Mouse (Mus musculus): ENCODE results near the gene Nfkbil1. TPM values are rescaled to one million over a fixed set of nuclear protein-coding genes. Genes with fewer than 3 reads are reported as not detected.

Nfkbil1 gene
- polyA plus RNA-seq, 1 experiment from 2014 or later = 3.8 TPM

DNA sequence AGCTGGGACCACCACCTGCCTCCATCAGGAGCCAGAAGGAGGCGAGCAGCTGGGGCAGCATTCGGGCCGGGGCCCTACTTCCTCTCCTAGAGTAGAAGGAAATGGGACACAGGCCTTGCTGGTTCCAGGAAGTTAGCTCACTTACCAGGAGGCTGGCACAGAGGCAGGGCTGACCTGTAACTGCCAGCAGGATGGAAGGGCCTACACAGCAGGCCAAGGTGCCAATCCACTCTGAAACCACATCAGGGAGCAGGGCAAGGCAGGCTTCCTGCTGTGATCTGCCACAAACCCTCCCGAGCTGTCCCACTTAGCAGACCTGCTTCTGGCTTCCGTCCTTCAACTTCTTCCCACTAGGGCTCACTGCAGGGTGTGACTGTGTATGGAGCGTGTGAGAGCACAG, 13.3 kb downstream of the Nfkbil1 start:
- H3K27ac ChIP-seq (replicated peaks; ENCODE audit: low read depth, low read length) = no peak overlapping the region
- no peaks in the 10 kb centered on the region for H3K9me3 ChIP-seq (ENCODE audit: control insufficient read depth, low read length)
- WGBS = 86% methylated on average over 6 of the region's 6 CpGs
- no peaks in the 10 kb centered on the region for H3K4me1 ChIP-seq (ENCODE audit: control insufficient read depth, insufficient read depth, low read length)
- no peak overlapping the region for H3K4me2 ChIP-seq (ENCODE audit: low read length)
- H3K36me3 ChIP-seq (ENCODE audit: control insufficient read depth, insufficient read depth, low read length) = peaks cover 40% of the 10 kb centered on the region
- no peak overlapping the region for H3K4me3 ChIP-seq (replicated peaks; ENCODE audit: low read depth, low read length)
- ATAC-seq (ENCODE audit: low FRiP score, low TSS enrichment) (no peak), DNase-seq (no peak)
- no peak overlapping the region for H3K9ac ChIP-seq (replicated peaks; ENCODE audit: low read length)
- no peaks in the 10 kb centered on the region for H3K27me3 ChIP-seq (ENCODE audit: control insufficient read depth, insufficient read depth, low read length)

DNA sequence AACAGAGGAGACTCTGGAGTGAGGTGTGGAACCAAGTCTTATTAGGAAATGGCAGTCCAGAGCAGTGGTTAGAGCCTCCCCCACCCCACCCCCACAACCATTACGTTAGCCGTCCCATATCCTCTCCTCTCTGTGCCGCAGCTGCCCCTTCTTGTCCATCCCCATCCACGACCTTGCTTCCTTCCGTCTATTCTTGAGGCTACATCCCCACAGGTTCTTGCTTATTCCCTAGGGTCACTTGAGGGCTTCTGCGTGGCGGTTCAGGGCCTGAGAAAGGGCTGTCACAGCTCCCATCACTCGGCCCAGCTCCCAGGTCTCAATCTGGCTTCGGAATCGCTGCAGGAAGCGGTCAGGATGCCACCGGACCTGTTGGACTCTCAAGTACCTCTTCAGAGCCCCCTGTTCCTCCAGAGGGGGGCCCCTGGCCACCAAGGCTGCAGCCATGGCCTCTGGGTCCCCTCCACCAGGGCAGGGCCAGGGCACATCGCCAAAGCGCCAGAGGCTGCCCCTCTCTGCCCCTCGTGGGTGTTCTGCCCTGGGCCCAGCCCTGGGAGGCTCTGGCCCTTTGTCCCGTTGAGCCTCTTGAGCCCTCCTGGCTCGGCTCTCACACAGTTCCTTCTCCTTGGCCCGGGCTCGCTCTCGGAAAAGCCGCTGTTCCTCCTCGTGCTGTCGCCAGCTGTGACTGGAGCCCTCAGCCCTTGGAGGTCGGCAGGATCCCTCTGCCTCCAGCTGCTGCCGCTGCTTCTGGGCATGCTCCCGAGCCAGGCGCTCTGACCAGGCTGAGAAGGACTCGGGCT, 15.2 kb downstream of the Nfkbil1 start, which contains the start of gene Gm16181:
Gene Gm16181 (plus strand): TSS at position 679 of the 797 bp plus-strand sequence.
- no peak for ATAC-seq (ENCODE audit: low FRiP score, low TSS enrichment)
- no peak for DNase-seq
- H3K4me2 ChIP-seq (ENCODE audit: low read length) = no peak within 1 kb of the TSS
- H3K9me3 ChIP-seq (ENCODE audit: control insufficient read depth, low read length) = no peaks in the 10 kb centered on the region
- no peak within 1 kb of the TSS for H3K4me3 ChIP-seq (replicated peaks; ENCODE audit: low read depth, low read length)
- no peaks in the 10 kb centered on the region for H3K4me1 ChIP-seq (ENCODE audit: control insufficient read depth, insufficient read depth, low read length)
- H3K27ac ChIP-seq (replicated peaks; ENCODE audit: low read depth, low read length) = no peak within 1 kb of the TSS
- 82% methylated on average over 28 of the region's 28 CpGs for WGBS
- H3K36me3 ChIP-seq (ENCODE audit: control insufficient read depth, insufficient read depth, low read length) = peaks cover 32% of the 10 kb centered on the region
- H3K27me3 ChIP-seq (ENCODE audit: control insufficient read depth, insufficient read depth, low read length) = no peaks in the 10 kb centered on the region
- H3K9ac ChIP-seq (replicated peaks; ENCODE audit: low read length) = peak within 1 kb of the TSS; percentile 26; the same call in 1 of the 2 replicates

DNA sequence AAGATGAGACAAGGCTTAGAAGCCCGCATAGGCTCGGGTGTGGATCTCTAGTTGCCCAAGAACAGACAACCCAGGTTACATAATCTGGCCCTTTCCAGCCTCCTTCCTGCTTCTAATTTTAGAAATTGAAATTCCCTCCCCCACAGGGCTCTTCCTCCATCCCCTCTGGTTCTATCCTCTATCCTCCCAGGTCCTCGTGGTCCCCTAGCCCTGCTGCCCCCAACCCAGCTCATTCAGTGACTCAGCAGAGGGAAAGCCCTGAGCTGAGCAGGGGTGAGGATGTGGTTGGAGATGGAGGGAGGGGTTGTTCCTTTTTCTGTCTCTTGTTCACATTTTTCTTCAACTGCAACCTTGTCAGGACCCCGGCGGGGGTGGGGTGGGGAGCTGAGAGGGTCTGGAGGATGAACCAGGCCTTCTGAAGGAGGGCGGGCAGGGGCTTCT, 16.0 kb downstream of the Nfkbil1 start:
- no peak for DNase-seq

DNA sequence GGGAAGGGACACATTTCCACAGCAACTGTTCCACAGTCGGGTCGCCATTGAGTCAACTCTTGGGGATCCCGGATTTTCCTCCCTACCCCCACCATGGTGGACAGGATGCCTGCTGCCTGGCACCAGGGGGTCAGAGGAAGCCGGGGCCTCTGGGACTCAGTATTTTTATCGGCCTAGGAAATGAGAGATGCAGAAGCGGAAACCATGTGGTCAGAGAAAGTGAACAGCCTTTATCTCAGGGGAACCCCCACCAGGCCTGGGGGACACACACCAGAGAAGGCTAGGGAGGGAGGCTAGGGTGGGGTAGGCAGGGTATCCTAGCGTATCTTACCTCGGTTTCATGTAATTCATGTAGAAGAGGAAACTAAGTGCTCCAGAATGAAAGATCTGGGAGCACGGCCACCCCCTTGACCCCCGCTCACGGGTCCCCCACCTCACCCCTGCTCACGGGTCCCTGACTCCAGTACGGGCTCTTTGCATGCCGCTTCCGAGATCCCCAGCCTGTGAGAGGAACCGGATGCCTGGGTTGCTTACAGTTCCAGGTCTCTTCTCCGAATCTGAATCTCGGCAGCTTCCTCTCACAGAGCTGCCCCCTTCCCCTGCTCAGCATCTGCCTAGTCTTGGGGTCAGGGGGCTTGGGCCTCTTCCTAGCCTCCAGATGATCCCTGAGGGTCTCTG, 16.9 kb downstream of the Nfkbil1 start:
- DNase-seq (no peak), ATAC-seq (ENCODE audit: low FRiP score, low TSS enrichment) (no peak)
- 87% methylated on average over 18 of the region's 18 CpGs for WGBS
- Histone ChIP-seq H3K4me2 (ENCODE audit: low read length) (no peak overlapping the region), H3K4me3 (replicated peaks; ENCODE audit: low read depth, low read length) (no peak overlapping the region), H3K4me1 (ENCODE audit: control insufficient read depth, insufficient read depth, low read length) (no peaks in the 10 kb centered on the region), H3K36me3 (ENCODE audit: control insufficient read depth, insufficient read depth, low read length) (peaks cover 27% of the 10 kb centered on the region), H3K9ac (replicated peaks; ENCODE audit: low read length) (no peak overlapping the region), H3K9me3 (ENCODE audit: control insufficient read depth, low read length) (no peaks in the 10 kb centered on the region), H3K27ac (replicated peaks; ENCODE audit: low read depth, low read length) (no peak overlapping the region), H3K27me3 (ENCODE audit: control insufficient read depth, insufficient read depth, low read length) (no peaks in the 10 kb centered on the region)

More for the DNA sequence above, 16.0 kb downstream of the Nfkbil1 start:
- no peaks in the 10 kb centered on the region for H3K27me3 ChIP-seq (ENCODE audit: control insufficient read depth, insufficient read depth, low read length)
- no peak overlapping the region for H3K27ac ChIP-seq (replicated peaks; ENCODE audit: low read depth, low read length)
- no peak overlapping the region for H3K9ac ChIP-seq (replicated peaks; ENCODE audit: low read length)
- H3K9me3 ChIP-seq (ENCODE audit: control insufficient read depth, low read length) = no peaks in the 10 kb centered on the region
- no peak overlapping the region for H3K4me2 ChIP-seq (ENCODE audit: low read length)
- H3K4me3 ChIP-seq (replicated peaks; ENCODE audit: low read depth, low read length) = no peak overlapping the region
- no peak for ATAC-seq (ENCODE audit: low FRiP score, low TSS enrichment)
- H3K36me3 ChIP-seq (ENCODE audit: control insufficient read depth, insufficient read depth, low read length) = peaks cover 27% of the 10 kb centered on the region
- H3K4me1 ChIP-seq (ENCODE audit: control insufficient read depth, insufficient read depth, low read length) = no peaks in the 10 kb centered on the region
- 91% methylated on average over 6 of the region's 6 CpGs for WGBS

DNA sequence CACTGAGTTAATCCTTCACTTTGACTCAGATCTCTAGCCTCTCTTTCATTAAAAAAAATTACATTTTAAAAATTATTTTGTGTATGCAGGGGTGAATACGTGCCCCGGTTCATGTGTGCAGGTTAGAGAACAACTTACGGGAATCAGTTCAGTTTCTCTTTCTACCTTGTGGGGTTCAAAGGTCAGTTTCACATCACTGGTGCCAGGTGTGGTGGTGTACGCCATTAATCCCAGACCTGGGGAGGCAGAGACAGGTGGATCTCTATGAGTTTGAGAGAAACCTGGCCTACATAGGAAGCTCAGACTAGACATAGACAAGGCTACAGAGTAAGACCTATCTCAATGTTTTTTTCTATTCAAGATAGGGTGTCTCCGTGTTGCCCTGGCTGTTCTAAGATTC, 22.5 kb downstream of the Nfkbil1 start:
- no peaks in the 10 kb centered on the region for H3K36me3 ChIP-seq (ENCODE audit: control insufficient read depth, insufficient read depth, low read length)
- WGBS = 91% methylated on average over 5 of the region's 5 CpGs
- DNase-seq = no peak

DNA sequence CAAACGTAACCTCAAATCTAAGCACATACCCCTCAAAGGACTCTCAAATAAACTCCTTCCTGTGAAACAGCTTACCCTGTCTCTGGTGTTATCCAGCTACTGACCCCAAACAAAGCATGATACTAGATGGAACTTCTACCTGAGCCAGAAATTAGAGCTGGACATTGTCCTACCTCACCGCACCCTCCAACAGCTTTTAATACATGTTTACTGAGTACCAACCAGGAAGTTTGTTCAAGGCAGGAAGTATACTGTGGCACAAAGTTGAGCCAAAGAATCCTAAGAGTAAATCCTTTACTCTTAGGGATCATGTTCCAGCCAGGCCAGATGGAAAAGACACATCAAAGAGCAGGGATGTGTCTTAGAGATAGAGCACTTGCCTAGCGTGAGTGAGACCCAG, 25.0 kb downstream of the Nfkbil1 start:
- no peak overlapping the region for H3K27ac ChIP-seq (replicated peaks; ENCODE audit: low read depth, low read length)
- H3K9me3 ChIP-seq (ENCODE audit: control insufficient read depth, low read length) = no peaks in the 10 kb centered on the region
- no peak overlapping the region for H3K4me3 ChIP-seq (replicated peaks; ENCODE audit: low read depth, low read length)
- ATAC-seq (ENCODE audit: low FRiP score, low TSS enrichment) (no peak), DNase-seq (no peak)
- WGBS = 89% methylated on average over 3 of the region's 3 CpGs
- no peak overlapping the region for H3K4me2 ChIP-seq (ENCODE audit: low read length)
- no peaks in the 10 kb centered on the region for H3K4me1 ChIP-seq (ENCODE audit: control insufficient read depth, insufficient read depth, low read length)
- no peaks in the 10 kb centered on the region for H3K36me3 ChIP-seq (ENCODE audit: control insufficient read depth, insufficient read depth, low read length)
- no peaks in the 10 kb centered on the region for H3K27me3 ChIP-seq (ENCODE audit: control insufficient read depth, insufficient read depth, low read length)
- H3K9ac ChIP-seq (replicated peaks; ENCODE audit: low read length) = no peak overlapping the region

More for the DNA sequence above, 22.5 kb downstream of the Nfkbil1 start:
- H3K9me3 ChIP-seq (ENCODE audit: control insufficient read depth, low read length) = no peaks in the 10 kb centered on the region
- ATAC-seq (ENCODE audit: low FRiP score, low TSS enrichment) = no peak
- H3K4me1 ChIP-seq (ENCODE audit: control insufficient read depth, insufficient read depth, low read length) = no peaks in the 10 kb centered on the region
- H3K4me2 ChIP-seq (ENCODE audit: low read length) = no peak overlapping the region
- no peak overlapping the region for H3K9ac ChIP-seq (replicated peaks; ENCODE audit: low read length)
- no peak overlapping the region for H3K27ac ChIP-seq (replicated peaks; ENCODE audit: low read depth, low read length)
- H3K4me3 ChIP-seq (replicated peaks; ENCODE audit: low read depth, low read length) = no peak overlapping the region
- H3K27me3 ChIP-seq (ENCODE audit: control insufficient read depth, insufficient read depth, low read length) = no peaks in the 10 kb centered on the region

DNA sequence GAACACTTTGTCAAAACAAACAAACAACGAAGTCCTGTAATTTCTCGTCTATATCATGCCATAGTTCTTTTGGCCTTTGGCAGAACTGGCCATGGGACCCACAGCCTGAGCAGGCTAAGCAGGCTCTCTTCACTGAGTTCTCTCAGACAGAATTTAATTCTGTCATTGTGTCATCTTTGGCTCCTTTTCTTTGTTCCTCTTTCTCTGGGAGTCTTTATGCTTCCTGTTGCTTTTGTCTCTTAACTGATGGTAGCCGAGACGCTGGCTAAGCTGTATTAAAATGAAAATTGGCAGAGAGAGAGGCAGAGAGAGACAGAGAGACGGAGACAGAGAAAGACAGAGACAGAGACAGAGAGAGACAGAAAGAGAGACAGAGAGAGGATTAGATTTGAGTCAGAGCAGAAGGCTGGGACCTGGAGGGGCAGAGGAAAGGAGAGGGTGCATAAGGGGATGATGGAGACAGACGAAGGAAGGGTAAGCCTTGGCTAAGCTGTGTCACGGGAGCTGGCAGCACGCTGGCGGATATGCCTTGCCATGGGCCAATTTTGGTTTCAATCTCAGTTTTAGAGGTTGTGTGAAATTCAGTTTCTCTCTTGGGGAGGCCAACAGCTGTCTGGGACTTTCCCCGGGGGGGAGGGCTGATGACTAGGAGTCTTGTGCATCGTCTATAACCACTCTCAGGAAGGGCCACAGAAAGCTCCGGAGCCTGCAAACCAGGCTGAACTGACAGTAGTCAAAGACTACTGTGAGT, 25.6 kb downstream of the Nfkbil1 start:
- 0 out of 2 replicates have a peak, but pooled peaks cover 2% of the 10 kb centered on the region for H3K27me3 ChIP-seq (ENCODE audit: control insufficient read depth, insufficient read depth, low read length)
- no peak overlapping the region for H3K4me3 ChIP-seq (replicated peaks; ENCODE audit: low read depth, low read length)
- no peaks in the 10 kb centered on the region for H3K9me3 ChIP-seq (ENCODE audit: control insufficient read depth, low read length)
- DNase-seq = no peak
- H3K4me2 ChIP-seq (ENCODE audit: low read length) = no peak overlapping the region
- H3K36me3 ChIP-seq (ENCODE audit: control insufficient read depth, insufficient read depth, low read length) = no peaks in the 10 kb centered on the region
- WGBS = 68% methylated on average over 12 of the region's 12 CpGs
- H3K27ac ChIP-seq (replicated peaks; ENCODE audit: low read depth, low read length) = no peak overlapping the region
- no peaks in the 10 kb centered on the region for H3K4me1 ChIP-seq (ENCODE audit: control insufficient read depth, insufficient read depth, low read length)
- no peak overlapping the region for H3K9ac ChIP-seq (replicated peaks; ENCODE audit: low read length)
- no peak for ATAC-seq (ENCODE audit: low FRiP score, low TSS enrichment)

DNA sequence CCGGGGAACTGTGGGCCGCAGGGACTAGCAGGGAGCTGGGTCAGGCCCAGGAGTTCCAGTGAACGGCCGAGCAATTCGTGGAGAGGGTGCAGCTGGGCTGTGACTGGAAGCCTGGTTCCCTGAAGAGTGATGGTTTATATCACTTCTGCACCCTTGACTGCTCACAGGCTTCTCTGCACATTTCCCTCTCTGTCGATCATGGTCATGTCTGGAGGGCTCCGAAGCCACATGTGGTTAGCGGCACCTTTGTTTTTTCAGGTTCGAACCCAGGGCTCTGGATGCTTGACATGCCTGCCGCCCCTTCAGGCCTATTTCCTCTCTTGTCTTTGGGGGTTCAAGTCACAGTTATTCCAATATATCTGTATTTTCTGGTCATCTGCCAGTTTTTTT, 30.2 kb downstream of the Nfkbil1 start:
- H3K27ac ChIP-seq (replicated peaks; ENCODE audit: low read depth, low read length) = no peak overlapping the region
- no peaks in the 10 kb centered on the region for H3K36me3 ChIP-seq (ENCODE audit: control insufficient read depth, insufficient read depth, low read length)
- WGBS = 58% methylated on average over 10 of the region's 10 CpGs
- DNase-seq (no peak), ATAC-seq (ENCODE audit: low FRiP score, low TSS enrichment) (no peak)
- 0 out of 2 replicates have a peak overlapping the region, but pooled peaks have one; percentile 9 for H3K9ac ChIP-seq (replicated peaks; ENCODE audit: low read length)
- H3K4me2 ChIP-seq (ENCODE audit: low read length) = no peak overlapping the region
- no peak overlapping the region for H3K4me3 ChIP-seq (replicated peaks; ENCODE audit: low read depth, low read length)
- no peaks in the 10 kb centered on the region for H3K4me1 ChIP-seq (ENCODE audit: control insufficient read depth, insufficient read depth, low read length)
- no peaks in the 10 kb centered on the region for H3K9me3 ChIP-seq (ENCODE audit: control insufficient read depth, low read length)
- 0 out of 2 replicates have a peak, but pooled peaks cover 3% of the 10 kb centered on the region for H3K27me3 ChIP-seq (ENCODE audit: control insufficient read depth, insufficient read depth, low read length)

Data from midbrain, embryonic 14.5 days (tissue).